Mouse (Mus musculus): Measurements from ENCODE around the gene Ajm1. TPM values are rescaled to one million over a fixed set of nuclear protein-coding genes. Genes with fewer than 3 reads are reported as not detected.

Ajm1 gene
- total and polyA plus RNA-seq, 3 experiments = 0.04 to 0.32 TPM; not detected in 1

- H3K79me2 ChIP-seq (ENCODE audit: control insufficient read depth, insufficient read depth, low read length, poor library complexity) = peaks cover 28% of the 10 kb centered on the region
- peak within 1 kb of the TSS; percentile 99 for H3K9ac ChIP-seq (ENCODE audit: control insufficient read depth, low read depth, low read length, poor library complexity, severe bottlenecking)
- H3K4me1 ChIP-seq (ENCODE audit: control insufficient read depth in 1 of 2, insufficient read depth in 2 of 2, low read length in 2 of 2) = peaks cover 0 to 18% of the 10 kb centered on the region in 2 experiments; a peak in 3 of 4 replicates
- peak within 1 kb of the TSS; percentile 76 to 99 for H3K4me3 ChIP-seq (ENCODE audit: control insufficient read depth in 1 of 2, insufficient read depth in 1 of 2, low read depth in 2 of 2, low read length in 2 of 2)
- DNase-seq (ENCODE audit: low read depth, low spot score) = peak; percentile 94
- peaks cover 0 to 16% of the 10 kb centered on the region in 2 experiments; a peak in 2 of 4 replicates for H3K36me3 ChIP-seq (ENCODE audit: control insufficient read depth in 1 of 2, insufficient read depth in 2 of 2, low read length in 2 of 2)
- no peaks in the 10 kb centered on the region for H3K9me3 ChIP-seq (replicated peaks; ENCODE audit: insufficient read depth, low read length)
- peak within 1 kb of the TSS; percentile 63 for H3K27ac ChIP-seq (ENCODE audit: control insufficient read depth, low read depth, low read length)
- no peaks in the 10 kb centered on the region for H3K27me3 ChIP-seq (ENCODE audit: control insufficient read depth in 1 of 2, insufficient read depth in 2 of 2, low read length in 2 of 2)
- peak in 1 of 2 experiments; percentile 25; a peak in 1 of 4 replicates for TF ChIP-seq EP300 (IDR thresholded peaks at IDR 0.05; ENCODE audit: low read depth in 1 of 2, low read length in 2 of 2)
- no peak for TF ChIP-seq POLR2AphosphoS5 (IDR thresholded peaks at IDR 0.05; ENCODE audit: borderline replicate concordance, low read depth, low read length)
- TF ChIP-seq SMC3 (IDR thresholded peaks at IDR 0.05; ENCODE audit: low read depth, low read length) = no peak
- TF ChIP-seq NELFE (IDR thresholded peaks at IDR 0.05; ENCODE audit: low read depth, low read length) = peak; percentile 93
- TF ChIP-seq MYC (IDR thresholded peaks at IDR 0.05; ENCODE audit: low read depth, low read length) = 0 out of 2 replicates have a peak, but pooled peaks have one; percentile 64
- no peak for TF ChIP-seq UBTF (IDR thresholded peaks at IDR 0.05; ENCODE audit: borderline replicate concordance, insufficient read depth, low read depth, low read length)
- no peak for TF ChIP-seq CTCF (IDR thresholded peaks at IDR 0.05 in 2 of 3, conservative IDR thresholded peaks at IDR 0.05 in 1 of 3; ENCODE audit: control insufficient read depth in 1 of 3, insufficient read depth in 1 of 3, low read depth in 2 of 3, low read length in 3 of 3, poor library complexity in 1 of 3, severe bottlenecking in 1 of 3)
- TF ChIP-seq POLR2AphosphoS2 (IDR thresholded peaks at IDR 0.05; ENCODE audit: low read length) = peak; percentile 69; the same call in 1 of the 2 replicates
- peak; percentile 51; the same call in 1 of the 2 replicates for TF ChIP-seq ELF1 (IDR thresholded peaks at IDR 0.05; ENCODE audit: low read depth, low read length)
- TF ChIP-seq TAL1 (IDR thresholded peaks at IDR 0.05; ENCODE audit: low read length) = no peak
- TF ChIP-seq ZMIZ1 (IDR thresholded peaks at IDR 0.05; ENCODE audit: low read depth, low read length) = peak; percentile 90
- TF ChIP-seq GABPA (IDR thresholded peaks at IDR 0.05; ENCODE audit: low read depth, low read length) = peak; percentile 27; the same call in 1 of the 2 replicates
- no peak; the same call in 1 of the 2 replicates for TF ChIP-seq ETS1 (IDR thresholded peaks at IDR 0.05; ENCODE audit: low read depth, low read length)
- TF ChIP-seq CHD2 (IDR thresholded peaks at IDR 0.05; ENCODE audit: low read length) = no peak
- peak; percentile 84 for TF ChIP-seq TCF12 (IDR thresholded peaks at IDR 0.05; ENCODE audit: low read depth, low read length)
- peak; percentile 52; the same call in 1 of the 2 replicates for TF ChIP-seq MAZ (IDR thresholded peaks at IDR 0.05; ENCODE audit: low read depth, low read length)
- TF ChIP-seq MAX (IDR thresholded peaks at IDR 0.05; ENCODE audit: low read length) = peak; percentile 96
- no peak for TF ChIP-seq JUND (IDR thresholded peaks at IDR 0.05; ENCODE audit: low read depth, low read length)
- TF ChIP-seq POLR2A (IDR thresholded peaks at IDR 0.05; ENCODE audit: control insufficient read depth in 1 of 2, insufficient read depth in 1 of 2, low read depth in 1 of 2, low read length in 2 of 2, poor library complexity in 1 of 2) = peak; percentile 84 to 95
- TF ChIP-seq MAFK (IDR thresholded peaks at IDR 0.05; ENCODE audit: borderline replicate concordance, low read depth, low read length) = no peak
- TF ChIP-seq MYB (IDR thresholded peaks at IDR 0.05; ENCODE audit: low read depth, low read length) = no peak
- TF ChIP-seq CHD1 (IDR thresholded peaks at IDR 0.05; ENCODE audit: low read depth, low read length) = no peak
- TF ChIP-seq ZC3H11A (IDR thresholded peaks at IDR 0.05; ENCODE audit: low read depth, low read length) = no peak
- TF ChIP-seq MXI1 (IDR thresholded peaks at IDR 0.05; ENCODE audit: low read depth, low read length) = peak; percentile 75; the same call in 1 of the 2 replicates
- TF ChIP-seq KAT2A (conservative IDR thresholded peaks at IDR 0.05; ENCODE audit: low read depth, low read length) = peak; percentile 75; the same call in 1 of the 2 replicates
- no peak for TF ChIP-seq USF2 (IDR thresholded peaks at IDR 0.05; ENCODE audit: borderline replicate concordance in 1 of 2, insufficient read depth in 1 of 2, low read depth in 1 of 2, low read length in 2 of 2)
- TF ChIP-seq GATA1 (IDR thresholded peaks at IDR 0.05; ENCODE audit: low read depth, low read length) = no peak
- peak; percentile 83 for TF ChIP-seq TBP (IDR thresholded peaks at IDR 0.05; ENCODE audit: low read depth, low read length)
- TF ChIP-seq NRF1 (IDR thresholded peaks at IDR 0.05; ENCODE audit: insufficient read depth, low read depth, low read length, poor library complexity, severe bottlenecking) = peak; percentile 95
- TF ChIP-seq MEF2A (IDR thresholded peaks at IDR 0.05; ENCODE audit: extremely low read depth, insufficient replicate concordance, low read depth, low read length, poor library complexity, severe bottlenecking) = no peak
- TF ChIP-seq USF1 (IDR thresholded peaks at IDR 0.05; ENCODE audit: low read depth, low read length) = no peak
- peak; percentile 91 for TF ChIP-seq HCFC1 (IDR thresholded peaks at IDR 0.05; ENCODE audit: low read depth, low read length)
- no peak for TF ChIP-seq BHLHE40 (IDR thresholded peaks at IDR 0.05; ENCODE audit: borderline replicate concordance, low read depth, low read length)
- no peak for TF ChIP-seq RCOR1 (IDR thresholded peaks at IDR 0.05; ENCODE audit: low read depth, low read length)
These were observed 26.4 kb upstream of the Ajm1 start, which contains the start of gene Rabl6 for GRCm38 (mm10) chr2:25607761-25608622. TSS of gene Rabl6 (minus strand) at chr2:25608521.

All from MEL (cell line).